Mouse (Mus musculus): ENCODE measurements around the gene Tmem190. TPM values are rescaled to one million over a fixed set of nuclear protein-coding genes. Genes with fewer than 3 reads are reported as not detected.
A peak's percentile ranks its signal among the peaks of the same experiment; 100 is the strongest.

Gene Tmem190
- total RNA-seq (2021) = not detected
- long read RNA-seq, experiment 1 = 0 reads
- long read RNA-seq, experiment 2 = 0 reads

- no peak for DNase-seq
- intact Hi-C loops (cut with DNase I) = no loop called here
Measured at GRCm38 (mm10) chr7:4782759-4783158, at the start of gene Tmem190, which contains the start of gene Il11. TSS of gene Tmem190 (plus strand) at chr7:4782937. TSS of gene Il11 (minus strand) at chr7:4782859.

- intact Hi-C loops (cut with DNase I) = no loop called here
- DNase-seq = no peak
Measured at GRCm38 (mm10) chr7:4732968-4733392, 49.8 kb upstream of the Tmem190 start.

- DNase-seq = no peak
- intact Hi-C loops (cut with DNase I) = no loop called here
Measured at GRCm38 (mm10) chr7:4739041-4739543, 43.6 kb upstream of the Tmem190 start.

- peak; percentile 94 to 96 for DNase-seq
- intact Hi-C loops (cut with DNase I) = loop anchor here (2.0 kb wide), 2 partner anchors 49 to 55 kb away; partner anchors contain the start of genes Hspbp1 and Tmem238
Measured at GRCm38 (mm10) chr7:4739544-4740275, 43.0 kb upstream of the Tmem190 start, which contains the start of gene Kmt5c. TSS of gene Kmt5c (plus strand) at chr7:4740115.

GRCm38 (mm10) chr7:4740309-4740727 lies 42.4 kb upstream of the Tmem190 start:
- intact Hi-C loops (cut with DNase I) = loop anchor here (2.0 kb wide), 2 partner anchors 48 to 56 kb away; partner anchors contain the start of genes Hspbp1 and Tmem238
- no peak for DNase-seq

GRCm38 (mm10) chr7:4741151-4741550 lies 41.6 kb upstream of the Tmem190 start:
- intact Hi-C loops (cut with DNase I) = loop anchor here (2.0 kb wide), 2 partner anchors 48 to 56 kb away; partner anchors contain the start of genes Hspbp1 and Tmem238
- DNase-seq = peak; percentile 43 to 58

- intact Hi-C loops (cut with DNase I) = loop anchor here (2.0 kb wide), 2 partner anchors 47 to 57 kb away; partner anchors contain the start of genes Hspbp1 and Tmem238
Measured at GRCm38 (mm10) chr7:4741672-4742481, 40.9 kb upstream of the Tmem190 start.

GRCm38 (mm10) chr7:4742482-4742819 lies 40.3 kb upstream of the Tmem190 start:
- intact Hi-C loops (cut with DNase I) = no loop called here

More at GRCm38 (mm10) chr7:4741672-4742481, 40.9 kb upstream of the Tmem190 start:
- DNase-seq = no peak

GRCm38 (mm10) chr7:4743354-4743753 lies 39.4 kb upstream of the Tmem190 start:
- intact Hi-C loops (cut with DNase I) = no loop called here
- DNase-seq = no peak

More at GRCm38 (mm10) chr7:4742482-4742819, 40.3 kb upstream of the Tmem190 start:
- DNase-seq = no peak

GRCm38 (mm10) chr7:4744886-4745285 lies 37.9 kb upstream of the Tmem190 start:
- no peak for DNase-seq
- intact Hi-C loops (cut with DNase I) = no loop called here

- intact Hi-C loops (cut with DNase I) = no loop called here
- no peak for DNase-seq
Measured at GRCm38 (mm10) chr7:4746326-4746980, 36.3 kb upstream of the Tmem190 start.

- DNase-seq = no peak
- intact Hi-C loops (cut with DNase I) = no loop called here
Measured at GRCm38 (mm10) chr7:4747156-4747899, 35.4 kb upstream of the Tmem190 start.

- intact Hi-C loops (cut with DNase I) = no loop called here
Measured at GRCm38 (mm10) chr7:4748321-4748720, 34.4 kb upstream of the Tmem190 start.

GRCm38 (mm10) chr7:4749169-4749568 lies 33.6 kb upstream of the Tmem190 start:
- intact Hi-C loops (cut with DNase I) = no loop called here
- DNase-seq = no peak

More at GRCm38 (mm10) chr7:4748321-4748720, 34.4 kb upstream of the Tmem190 start:
- DNase-seq = no peak

- DNase-seq = no peak
- intact Hi-C loops (cut with DNase I) = no loop called here
Measured at GRCm38 (mm10) chr7:4751971-4752820, 30.5 kb upstream of the Tmem190 start.

GRCm38 (mm10) chr7:4752821-4753570 lies 29.7 kb upstream of the Tmem190 start, which contains the start of gene Cox6b2:
TSS of gene Cox6b2 (minus strand) at chr7:4753094.
- intact Hi-C loops (cut with DNase I) = no loop called here
- DNase-seq = peak in 1 of 2 experiments; percentile 41

- intact Hi-C loops (cut with DNase I) = no loop called here
- no peak for DNase-seq
Measured at GRCm38 (mm10) chr7:4759670-4760069, 23.1 kb upstream of the Tmem190 start.
